Mouse (Mus musculus): ENCODE measurements around the gene Chic2. TPM values are rescaled to one million over a fixed set of nuclear protein-coding genes. Genes with fewer than 3 reads are reported as not detected.

The Chic2 gene
- total RNA-seq, 2 experiments from 2014 or later, result 14.5 to 15.8 TPM

GRCm38 (mm10) chr5:75045371-75045770, 797 bp upstream of the Chic2 start:
- no peak overlapping the region for H3K4me3 ChIP-seq
- TF ChIP-seq CTCF (IDR thresholded peaks at IDR 0.05), result no peak
- intact Hi-C loops (cut with DNase I), result loop anchor here (5.0 kb wide), 1 partner anchor 73 kb away; no protein-coding TSS in a partner anchor
- no peak for DNase-seq
- peak overlapping the region; percentile 95 for H3K27ac ChIP-seq

DNA sequence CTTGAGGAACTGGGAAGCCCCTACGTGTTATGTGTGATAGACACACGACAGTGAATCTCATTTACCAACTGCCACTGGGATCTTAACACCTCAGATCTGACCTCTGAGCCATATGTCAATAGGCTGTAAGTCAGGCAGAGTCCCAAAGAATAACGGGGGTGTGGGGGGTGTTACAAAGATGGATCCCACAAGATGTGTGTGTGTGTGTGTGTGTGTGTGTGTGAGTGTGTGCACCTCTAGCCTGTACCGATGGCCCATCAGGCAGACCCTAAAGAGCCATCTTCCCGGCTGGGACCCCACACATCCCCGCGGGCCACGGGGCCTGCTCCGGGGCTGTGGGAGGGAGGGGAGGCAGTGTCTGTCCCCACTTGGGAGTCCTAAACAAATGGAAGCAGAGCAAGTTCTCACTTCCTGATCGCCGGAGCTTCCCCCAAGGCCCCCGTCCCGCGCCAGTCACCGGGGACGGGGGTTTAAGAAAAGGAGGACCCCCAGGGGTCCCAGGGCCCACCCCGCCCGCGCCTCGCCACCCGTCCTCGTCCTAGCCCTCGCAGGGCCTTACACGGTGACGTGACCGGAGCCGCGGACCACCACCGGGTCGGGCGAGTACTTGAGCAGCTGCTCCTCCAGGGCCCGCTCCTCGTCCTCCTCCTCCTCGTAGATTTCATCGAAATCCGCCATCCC, 813 bp downstream of the Chic2 start:
- no peak for DNase-seq
- Histone ChIP-seq H3K27ac (peak overlapping the region; percentile 95), H3K4me3 (peak overlapping the region; percentile 100)
- no peak for TF ChIP-seq CTCF (IDR thresholded peaks at IDR 0.05)
- intact Hi-C loops (cut with DNase I), result loop anchor here (5.0 kb wide), 1 partner anchor 36 kb away; no protein-coding TSS in a partner anchor

DNA sequence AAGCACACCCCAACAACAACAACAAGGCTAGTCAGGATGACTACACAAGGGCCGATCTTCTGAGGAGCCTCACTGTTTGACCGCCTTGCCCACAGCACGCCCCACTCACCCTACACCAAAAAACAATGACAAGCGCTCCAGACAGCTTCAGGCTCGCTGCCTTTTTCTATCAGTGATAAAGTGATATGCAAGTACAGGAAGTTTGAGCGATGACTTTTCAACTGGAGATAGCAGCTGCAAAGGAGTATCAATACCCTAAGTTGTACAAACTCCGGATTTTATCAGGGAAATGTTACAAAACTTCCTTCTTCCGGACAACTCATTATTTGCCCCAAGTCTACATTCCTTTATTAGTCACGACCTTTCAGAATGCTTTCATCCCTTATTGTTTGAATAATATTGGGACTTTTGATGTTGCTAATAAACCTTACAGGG, 1.5 kb downstream of the Chic2 start:
- DNase-seq, result no peak
- intact Hi-C loops (cut with DNase I), result loop anchor here (5.0 kb wide), 1 partner anchor 36 kb away; no protein-coding TSS in a partner anchor
- no peak for TF ChIP-seq CTCF (IDR thresholded peaks at IDR 0.05)
- peak overlapping the region; percentile 95 for H3K27ac ChIP-seq
- peak overlapping the region; percentile 100 for H3K4me3 ChIP-seq

GRCm38 (mm10) chr5:75039307-75039706, 5.3 kb downstream of the Chic2 start:
- intact Hi-C loops (cut with DNase I), result no loop called here
- TF ChIP-seq CTCF (IDR thresholded peaks at IDR 0.05), result no peak
- Histone ChIP-seq H3K4me3 (no peak overlapping the region), H3K27ac (no peak overlapping the region)
- DNase-seq, result no peak

GRCm38 (mm10) chr5:75035475-75035874, 9.1 kb downstream of the Chic2 start:
- DNase-seq, result no peak
- no peak overlapping the region for H3K4me3 ChIP-seq
- H3K27ac ChIP-seq, result no peak overlapping the region
- intact Hi-C loops (cut with DNase I), result no loop called here
- no peak for TF ChIP-seq CTCF (IDR thresholded peaks at IDR 0.05)

- Histone ChIP-seq H3K27ac (no peak overlapping the region), H3K4me3 (no peak overlapping the region)
- TF ChIP-seq CTCF (IDR thresholded peaks at IDR 0.05), result no peak
- intact Hi-C loops (cut with DNase I), result no loop called here
- DNase-seq, result no peak
These were observed 29.8 kb downstream of the Chic2 start for GRCm38 (mm10) chr5:75014768-75015167.

GRCm38 (mm10) chr5:75012771-75013421, 31.7 kb downstream of the Chic2 start:
- H3K4me3 ChIP-seq, result no peak overlapping the region
- DNase-seq, result no peak
- no peak for TF ChIP-seq CTCF (IDR thresholded peaks at IDR 0.05)
- intact Hi-C loops (cut with DNase I), result no loop called here
- no peak overlapping the region for H3K27ac ChIP-seq

DNA sequence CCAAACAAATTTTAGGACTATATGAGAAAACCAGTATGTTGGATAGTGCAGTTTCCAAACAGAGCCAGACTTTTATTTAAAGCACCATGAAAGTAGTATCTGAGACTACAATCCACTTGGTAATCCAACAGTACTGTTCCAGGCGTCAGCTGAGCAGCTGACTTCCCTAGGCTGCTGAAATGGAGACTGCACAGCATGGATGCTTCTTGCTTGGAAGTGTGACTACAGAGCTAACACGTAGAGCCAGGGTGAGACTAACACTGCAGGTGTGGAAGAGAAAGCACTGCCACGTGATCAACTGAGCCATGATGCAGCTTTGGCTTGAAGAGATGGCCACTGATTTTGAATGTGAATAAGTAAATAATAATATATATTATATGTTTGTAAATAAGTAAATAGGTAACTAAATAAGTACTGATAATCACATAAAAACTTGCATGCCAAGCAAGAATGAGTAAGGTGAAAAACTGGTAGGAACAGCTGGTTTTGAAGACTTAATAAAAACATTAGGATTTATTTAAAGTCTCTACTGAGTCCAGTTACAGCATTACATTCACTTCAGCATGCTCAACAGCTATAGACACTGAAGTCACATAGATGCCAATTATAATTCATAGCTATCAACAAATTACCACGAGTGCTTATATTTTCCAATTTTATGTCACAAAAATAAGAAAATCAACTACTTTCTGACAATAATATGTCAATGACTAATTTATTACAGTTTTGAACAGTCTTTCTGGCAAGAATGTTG, 32.4 kb downstream of the Chic2 start:
- H3K4me3 ChIP-seq, result no peak overlapping the region
- intact Hi-C loops (cut with DNase I), result no loop called here
- H3K27ac ChIP-seq, result no peak overlapping the region
- DNase-seq, result no peak
- no peak for TF ChIP-seq CTCF (IDR thresholded peaks at IDR 0.05)

DNA sequence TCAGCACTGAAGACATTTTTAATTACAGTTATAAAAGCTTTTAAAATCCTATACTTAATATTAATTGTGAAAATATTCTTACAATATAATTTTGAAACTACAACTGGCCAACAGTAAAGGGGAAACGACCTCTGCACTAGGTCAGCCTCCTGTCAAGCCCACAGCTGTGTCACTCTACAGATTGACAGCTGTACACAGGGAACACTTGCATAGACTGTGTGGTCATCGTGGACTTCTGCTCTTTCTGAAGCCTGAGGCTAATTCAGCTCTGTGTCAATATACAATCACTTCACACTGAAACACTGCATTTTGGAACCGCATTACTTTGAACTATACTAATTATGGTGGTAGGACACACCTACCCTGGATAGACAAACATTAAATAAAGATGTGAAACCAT, 39.8 kb downstream of the Chic2 start:
- Histone ChIP-seq H3K27ac (no peak overlapping the region), H3K4me3 (no peak overlapping the region)
- TF ChIP-seq CTCF (IDR thresholded peaks at IDR 0.05), result no peak
- no peak for DNase-seq
- intact Hi-C loops (cut with DNase I), result loop anchor here (5.0 kb wide), 1 partner anchor 38 kb away; the partner anchor contains the start of gene Chic2

DNA sequence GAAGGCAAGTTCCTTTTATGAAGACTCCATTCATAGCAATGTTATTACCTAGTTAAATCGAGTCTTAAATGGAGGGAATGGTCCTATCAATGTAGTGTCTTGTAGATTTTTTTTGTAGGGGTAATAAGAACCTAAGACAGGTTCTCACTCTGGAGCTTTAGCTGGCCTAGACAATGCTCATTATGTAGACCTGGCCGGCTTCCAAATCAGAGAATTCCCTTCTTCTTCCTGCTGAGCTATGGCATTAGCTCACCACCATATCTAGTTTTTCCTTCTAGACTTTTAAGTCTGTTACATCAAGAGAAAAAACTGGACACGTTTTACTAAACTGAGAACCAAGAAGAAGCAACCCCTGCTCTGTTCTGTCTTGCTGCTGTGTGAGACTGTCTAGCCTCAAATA, 42.5 kb downstream of the Chic2 start:
- intact Hi-C loops (cut with DNase I), result no loop called here
- Histone ChIP-seq H3K27ac (no peak overlapping the region), H3K4me3 (no peak overlapping the region)
- TF ChIP-seq CTCF (IDR thresholded peaks at IDR 0.05), result no peak
- DNase-seq, result no peak

DNA sequence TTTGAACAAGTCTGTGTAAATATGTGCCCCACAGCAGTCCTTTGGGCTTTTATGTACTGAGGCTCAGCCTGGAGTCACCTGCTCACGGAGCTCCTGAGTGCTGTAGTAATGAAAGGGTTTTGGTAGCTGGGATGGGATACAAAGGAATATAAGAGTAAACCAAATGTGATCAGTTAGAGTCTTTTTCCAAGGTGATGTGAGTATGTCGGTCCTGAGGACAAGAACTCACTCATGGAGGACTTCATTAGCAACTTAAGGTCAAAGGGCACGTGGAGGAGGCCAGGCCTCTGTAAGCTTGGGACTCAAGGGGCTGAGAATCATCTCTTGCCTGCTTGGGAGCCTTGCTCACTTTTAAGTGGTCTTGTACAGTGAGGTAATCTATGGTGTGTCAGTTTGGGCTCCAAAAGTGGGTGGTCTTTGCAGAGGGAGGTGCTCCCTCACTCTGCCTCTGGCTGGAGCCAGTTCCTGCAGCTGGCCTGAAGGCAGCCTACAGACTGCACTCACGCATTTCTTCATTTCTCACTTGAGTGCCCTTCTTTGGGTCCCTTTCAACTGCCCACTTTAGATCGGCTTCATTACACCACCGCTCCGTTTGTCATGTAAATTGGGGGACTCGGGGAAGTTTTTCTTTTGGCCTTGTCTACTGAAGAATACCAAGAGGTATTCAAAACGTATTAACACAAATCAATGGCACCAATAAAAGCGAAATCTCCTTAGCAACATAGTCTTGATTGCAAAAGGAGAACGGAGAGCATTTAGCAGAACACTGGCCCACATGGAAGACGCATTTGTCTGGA, 45.7 kb downstream of the Chic2 start:
- DNase-seq, result no peak
- no peak for TF ChIP-seq CTCF (IDR thresholded peaks at IDR 0.05)
- no peak overlapping the region for H3K27ac ChIP-seq
- no peak overlapping the region for H3K4me3 ChIP-seq
- intact Hi-C loops (cut with DNase I), result no loop called here

DNA sequence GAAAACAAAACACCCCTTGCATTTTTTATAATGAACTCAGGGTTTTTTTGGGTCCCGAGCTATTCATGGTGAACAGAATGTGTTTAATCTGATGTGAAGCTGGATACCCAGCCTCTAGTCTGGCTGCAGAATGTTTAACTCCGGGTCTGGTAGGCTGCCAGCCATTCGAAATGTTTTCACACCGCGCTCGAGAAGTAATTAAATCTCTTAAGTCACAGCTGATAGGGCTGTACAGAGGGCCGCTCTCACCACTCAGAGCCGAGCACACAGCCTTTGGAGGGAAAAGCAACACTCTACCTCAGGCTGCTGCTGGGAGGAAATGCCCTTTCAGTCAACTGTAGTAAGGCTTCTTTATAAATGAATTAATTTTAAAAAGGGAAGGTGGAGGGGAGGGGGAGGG, 49.6 kb downstream of the Chic2 start:
- Histone ChIP-seq H3K27ac (no peak overlapping the region), H3K4me3 (no peak overlapping the region)
- no peak for DNase-seq
- TF ChIP-seq CTCF (IDR thresholded peaks at IDR 0.05), result no peak
- intact Hi-C loops (cut with DNase I), result no loop called here
